Mouse (Mus musculus): Measurements from ENCODE around the gene Mblac1. TPM values are rescaled to one million over a fixed set of nuclear protein-coding genes. Genes with fewer than 3 reads are reported as not detected.
"Not testable (repeated sequence)": the region's sequence is repeated elsewhere in the genome, so short reads cannot be mapped to it uniquely, and the experiment has no call there.

The Mblac1 gene
- total RNA-seq, 2 experiments from 2014 or later = 7.8 to 8.8 TPM

DNA sequence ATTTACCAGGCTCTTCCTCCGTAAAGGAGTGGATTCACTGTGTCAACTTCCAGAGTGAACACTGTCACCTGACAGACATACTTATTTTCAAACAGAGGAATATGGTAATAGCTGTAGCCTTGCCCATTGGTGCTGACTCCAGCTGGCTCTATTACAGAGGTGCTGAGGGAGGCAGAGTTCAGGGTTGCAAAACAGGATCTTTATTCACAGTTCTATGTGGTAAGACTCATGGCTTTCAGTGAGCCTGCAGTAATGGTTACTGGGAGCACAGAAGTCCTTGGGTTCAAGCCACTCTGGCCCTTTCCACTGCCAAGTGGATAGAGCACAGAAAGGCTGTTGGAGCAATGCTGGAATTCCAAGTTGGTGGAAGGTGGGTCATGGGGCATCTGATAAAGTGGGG lies 13.1 kb downstream of the Mblac1 start:
- peak; percentile 59 for ATAC-seq (replicated peaks; ENCODE audit: poor library complexity, severe bottlenecking)

DNA sequence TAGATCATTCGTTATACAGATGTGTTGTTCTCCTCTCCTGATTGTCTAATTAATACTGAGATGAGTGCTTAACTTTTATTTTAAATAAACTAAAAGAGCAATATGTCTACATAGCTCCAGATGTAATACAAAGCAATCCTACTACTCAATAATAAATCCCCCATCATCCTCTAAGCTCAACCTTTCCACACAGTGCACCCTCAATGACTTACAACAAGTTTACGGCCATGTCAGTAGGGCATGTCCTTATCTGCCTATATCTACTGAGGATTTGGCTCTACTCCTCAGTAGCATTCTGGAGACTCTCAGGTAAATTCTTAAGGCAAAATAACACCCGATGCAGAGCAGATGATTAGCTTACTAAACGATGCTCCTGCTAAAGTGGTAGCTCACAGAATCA lies 13.8 kb downstream of the Mblac1 start:
- no peak for ATAC-seq (replicated peaks; ENCODE audit: poor library complexity, severe bottlenecking)

DNA sequence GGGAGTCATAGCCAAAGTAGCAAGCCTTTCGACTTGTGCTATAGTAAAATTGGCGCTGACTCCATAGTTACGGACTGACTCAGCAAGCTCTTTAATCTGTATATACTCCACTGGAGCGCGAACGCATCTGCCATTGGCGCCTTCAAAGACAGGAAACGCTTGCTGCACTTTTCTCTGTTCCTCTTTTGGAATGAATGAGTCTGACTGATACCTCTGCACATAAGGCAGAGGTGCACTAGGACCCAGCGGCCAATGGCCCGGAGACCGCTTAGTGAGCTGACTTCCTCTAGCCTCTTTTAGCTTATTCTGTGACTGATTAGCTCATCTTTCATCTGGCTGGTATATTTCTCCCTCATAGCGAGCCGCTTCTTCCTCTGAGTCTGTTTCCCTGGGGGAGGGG lies 22.5 kb downstream of the Mblac1 start:
- ATAC-seq (replicated peaks; ENCODE audit: poor library complexity, severe bottlenecking) = not testable (repeated sequence)

DNA sequence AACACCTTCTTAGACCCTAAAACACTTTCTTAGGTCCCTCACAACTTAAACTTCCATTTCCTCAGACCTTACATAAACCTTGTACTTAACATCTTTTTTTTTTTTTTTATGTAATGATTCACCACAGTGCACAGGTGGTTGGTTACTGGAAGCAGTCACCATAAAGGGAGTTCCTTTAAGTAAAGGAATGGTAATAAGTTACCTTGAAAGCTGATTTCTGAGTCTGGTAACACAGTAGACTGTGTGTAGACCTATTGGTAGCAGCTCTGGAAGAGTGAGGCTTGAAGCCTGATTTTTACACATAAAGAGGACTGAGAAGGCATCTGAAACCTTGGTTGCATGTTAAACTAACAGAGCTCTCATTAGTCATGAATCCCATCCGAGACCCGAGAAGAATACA lies 25.8 kb downstream of the Mblac1 start:
- no peak for ATAC-seq (replicated peaks; ENCODE audit: poor library complexity, severe bottlenecking)

DNA sequence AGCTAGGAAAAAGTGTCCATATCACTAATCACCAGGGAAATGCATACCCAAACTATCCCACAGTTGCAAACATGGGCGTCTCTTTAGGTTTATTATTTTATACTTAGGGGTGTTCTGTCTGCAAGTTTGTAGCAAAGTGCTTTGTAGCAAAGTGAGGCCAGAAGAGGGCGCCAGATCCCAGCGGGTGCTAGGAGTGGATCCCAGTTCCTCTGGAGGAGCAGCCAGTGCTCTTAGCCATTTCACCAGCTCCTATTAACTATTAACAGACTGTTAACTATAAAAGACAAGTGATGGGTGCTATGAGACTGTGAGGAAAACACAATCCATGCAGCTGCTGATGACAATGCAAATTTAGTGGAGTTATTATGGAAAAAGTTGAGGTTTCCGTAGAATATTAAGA lies 28.0 kb downstream of the Mblac1 start:
- peak; percentile 83 for ATAC-seq (replicated peaks; ENCODE audit: poor library complexity, severe bottlenecking)

DNA sequence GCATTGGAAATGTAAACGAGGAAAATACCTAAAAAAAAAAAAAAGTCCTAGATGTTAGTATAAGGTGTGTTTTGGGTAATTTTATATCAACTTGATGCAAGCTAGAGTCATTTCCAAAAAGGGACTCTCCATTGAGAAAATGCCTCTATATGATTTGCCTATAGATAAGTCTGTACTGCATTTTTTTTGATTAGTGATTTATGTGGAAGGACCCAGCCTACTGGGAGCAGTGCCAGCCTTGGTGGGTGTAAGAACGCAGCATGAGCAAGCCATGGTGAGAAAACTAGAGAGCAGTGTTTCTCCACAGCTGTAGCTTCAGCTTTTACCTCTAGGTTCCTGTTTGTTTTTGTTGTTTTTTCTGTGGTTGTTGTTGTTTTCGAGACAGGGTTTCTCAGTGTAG lies 29.2 kb downstream of the Mblac1 start:
- ATAC-seq (replicated peaks; ENCODE audit: poor library complexity, severe bottlenecking) = no peak

DNA sequence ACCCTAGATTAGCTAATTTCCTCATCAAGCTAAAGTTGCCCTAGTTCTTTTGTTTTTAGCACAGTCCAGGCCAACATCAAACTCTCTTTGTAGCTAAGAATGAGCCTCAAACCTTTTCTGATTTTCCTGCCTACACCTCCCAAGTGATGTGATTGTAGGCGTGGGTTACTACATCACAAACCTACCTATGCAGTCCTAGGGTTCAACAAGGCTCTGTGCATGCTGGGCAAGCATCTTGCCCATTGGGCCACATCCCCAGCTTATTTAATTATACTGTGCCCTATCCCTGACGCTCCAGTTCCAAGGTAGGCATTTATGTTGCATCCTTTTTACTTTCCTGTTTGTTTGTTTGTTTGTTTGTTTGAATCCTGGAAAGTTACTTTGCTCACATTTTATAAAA lies 31.6 kb downstream of the Mblac1 start, which contains the start of gene Nxpe5:
Gene Nxpe5, plus strand, starts transcription at position 199 of the 400 bp plus-strand sequence.
- ATAC-seq (replicated peaks; ENCODE audit: poor library complexity, severe bottlenecking) = no peak

DNA sequence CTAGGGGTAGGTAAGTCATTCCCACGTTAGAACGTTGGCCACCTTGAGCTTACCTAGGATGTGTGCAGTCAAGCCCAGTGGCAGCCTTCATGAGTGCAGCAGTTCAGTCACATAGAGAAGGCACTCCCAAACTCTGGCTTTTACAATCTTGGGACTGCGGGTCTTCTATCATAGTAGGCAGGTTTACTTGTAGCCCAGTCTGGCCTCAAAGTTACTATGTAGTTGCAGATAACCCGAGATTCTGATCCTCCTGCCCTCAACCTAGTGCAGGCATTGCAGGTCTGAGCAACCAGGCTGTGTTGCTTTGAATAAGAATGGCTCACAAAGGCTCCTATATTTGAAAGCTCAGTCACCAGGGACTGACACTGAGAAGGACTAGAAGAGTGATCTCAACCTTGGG lies 32.4 kb downstream of the Mblac1 start:
- no peak for ATAC-seq (replicated peaks; ENCODE audit: poor library complexity, severe bottlenecking)

DNA sequence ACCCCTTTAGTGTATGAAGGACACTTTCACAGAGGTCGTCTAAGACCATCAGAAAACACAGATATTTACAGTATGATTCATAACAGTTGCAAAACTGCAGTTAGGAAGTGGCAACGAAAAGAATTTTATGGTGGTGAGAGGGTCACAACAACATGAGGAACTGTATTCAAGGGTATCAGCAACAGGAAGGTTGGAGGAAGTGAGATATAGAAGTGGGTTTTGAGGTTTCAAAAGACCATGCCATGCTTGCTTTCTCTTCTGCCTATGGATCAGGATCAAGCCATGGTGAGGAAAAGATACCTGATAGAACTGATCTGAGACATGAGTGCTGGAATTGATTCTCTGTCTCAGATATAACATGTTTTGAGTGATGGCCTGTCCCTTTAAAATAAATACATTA lies 33.3 kb downstream of the Mblac1 start:
- ATAC-seq (replicated peaks; ENCODE audit: poor library complexity, severe bottlenecking) = peak; percentile 93

DNA sequence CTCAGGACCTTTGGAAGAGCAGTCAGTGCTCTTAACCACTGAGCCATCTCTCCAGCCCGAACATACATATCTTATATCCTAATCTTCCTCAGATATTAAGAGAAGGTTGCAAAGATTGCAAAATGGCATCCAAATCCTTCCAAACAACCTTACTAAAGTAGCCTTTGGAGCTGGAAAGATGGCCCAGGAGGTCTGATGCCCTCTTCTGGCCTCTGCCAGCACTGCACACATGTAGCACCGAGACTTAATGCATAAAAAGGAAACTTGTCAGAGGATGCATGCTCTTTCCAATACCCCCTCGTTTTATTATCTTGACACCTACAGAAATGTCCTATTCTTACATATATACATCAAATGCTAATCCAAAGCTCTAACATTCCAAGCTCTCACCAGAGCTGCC lies 33.9 kb downstream of the Mblac1 start:
- ATAC-seq (replicated peaks; ENCODE audit: poor library complexity, severe bottlenecking) = peak; percentile 28

DNA sequence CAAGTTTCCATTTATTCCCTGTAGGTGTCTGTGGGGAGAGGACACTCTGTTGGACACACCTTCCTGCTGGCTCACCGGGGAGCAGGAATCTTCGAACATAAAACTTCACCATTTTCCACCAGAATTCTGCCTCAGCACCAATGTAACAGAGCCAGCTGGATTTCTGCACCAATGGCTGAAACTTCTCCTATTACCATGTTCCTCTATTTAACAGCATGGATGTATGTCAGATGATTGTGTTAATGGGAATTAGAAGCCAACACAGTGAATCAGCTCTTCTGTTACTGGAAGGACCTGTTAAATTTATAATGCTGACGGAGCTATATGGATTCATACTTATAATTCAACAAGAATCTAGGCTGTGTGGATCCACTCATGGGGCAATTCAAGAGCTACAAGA lies 35.4 kb downstream of the Mblac1 start:
- peak; percentile 44 for ATAC-seq (replicated peaks; ENCODE audit: poor library complexity, severe bottlenecking)

DNA sequence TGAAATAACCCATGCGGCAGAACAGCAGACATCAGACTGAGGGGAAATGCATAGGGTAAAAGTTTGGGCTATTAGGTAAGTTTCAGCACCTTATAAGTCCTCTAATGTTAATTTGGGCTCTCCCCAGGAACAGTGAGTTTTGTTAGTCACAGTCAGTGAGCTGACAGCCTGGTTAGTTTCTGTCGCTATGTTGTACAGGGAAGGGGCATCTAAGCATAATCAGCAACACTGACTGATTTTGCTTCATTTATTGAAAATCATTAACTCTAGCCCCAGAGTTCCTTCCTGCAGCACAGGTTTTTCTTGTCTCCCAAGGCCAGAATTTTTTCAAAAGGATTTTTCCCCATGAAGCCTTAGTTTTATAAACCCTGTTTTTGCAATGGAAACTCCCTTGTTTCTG lies 39.7 kb downstream of the Mblac1 start:
- ATAC-seq (replicated peaks; ENCODE audit: poor library complexity, severe bottlenecking) = no peak

DNA sequence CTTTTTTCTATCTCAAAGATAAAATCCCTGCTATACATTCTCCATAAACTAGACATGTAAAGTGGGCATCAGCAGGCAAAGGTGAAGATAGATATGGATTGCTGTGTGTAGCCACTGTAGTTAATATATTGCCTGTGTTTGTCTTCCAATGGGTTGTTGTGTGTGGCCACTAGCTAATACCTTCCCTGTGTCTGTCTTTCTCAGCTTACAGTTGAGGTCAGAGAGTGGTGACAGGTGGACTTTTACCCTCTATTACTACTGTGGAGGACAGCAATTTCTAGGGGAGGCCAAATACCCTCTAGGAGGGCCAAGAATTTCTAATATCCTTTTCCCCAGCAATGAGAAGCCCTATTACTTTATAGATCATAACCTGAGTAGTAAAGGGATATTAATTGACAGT lies 40.1 kb downstream of the Mblac1 start:
- ATAC-seq (replicated peaks; ENCODE audit: poor library complexity, severe bottlenecking) = no peak

DNA sequence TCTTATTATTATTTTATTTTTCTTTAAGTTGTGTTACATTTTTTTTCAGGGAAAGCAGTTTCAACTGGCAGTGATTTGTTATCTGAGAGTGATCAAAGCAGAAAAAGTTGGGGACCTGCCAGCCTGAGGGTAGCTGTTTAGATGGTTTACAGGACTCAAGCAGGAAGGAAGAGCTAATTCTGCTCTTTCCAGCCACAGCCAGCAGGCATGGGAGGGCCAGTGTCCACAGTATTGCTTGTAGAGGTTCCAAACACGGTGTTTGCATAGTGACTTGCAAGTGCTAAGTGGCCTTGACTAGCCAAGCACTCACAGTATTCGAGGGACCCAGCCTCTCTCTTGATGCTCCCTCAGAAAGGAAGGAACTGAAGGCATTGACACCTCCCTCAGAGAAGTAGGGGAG lies 47.4 kb downstream of the Mblac1 start:
- no peak for ATAC-seq (replicated peaks; ENCODE audit: poor library complexity, severe bottlenecking)

Other genes starting within 250 kb of the Mblac1 start
- not detected in 2 replicates for gene Gjc3, start 231.2 kb upstream of the Mblac1 start, total RNA-seq (2014; fragmentation: Nextera tagmentation)
- gene Gjc3, start 231.2 kb upstream of the Mblac1 start, total RNA-seq (2017) = not detected in 2 replicates
- not detected in 2 replicates for gene Azgp1, start 212.8 kb upstream of the Mblac1 start, total RNA-seq (2014; fragmentation: Nextera tagmentation)
- gene Azgp1, start 212.8 kb upstream of the Mblac1 start, total RNA-seq (2017) = not detected in 2 replicates
- not detected in 2 replicates for gene Smok3a, start 173.1 kb upstream of the Mblac1 start, total RNA-seq (2014; fragmentation: Nextera tagmentation)
- gene Smok3a, start 173.1 kb upstream of the Mblac1 start, total RNA-seq (2017) = not detected in 2 replicates
- not detected in 2 replicates for gene Smok3b, start 172.9 kb upstream of the Mblac1 start, total RNA-seq (2014; fragmentation: Nextera tagmentation)
- gene Smok3b, start 172.9 kb upstream of the Mblac1 start, total RNA-seq (2017) = not detected in 2 replicates
- gene Smok3c, start 141.1 kb upstream of the Mblac1 start, total RNA-seq (2014; fragmentation: Nextera tagmentation) = not detected in 2 replicates
- not detected in 2 replicates for gene Smok3c, start 141.1 kb upstream of the Mblac1 start, total RNA-seq (2017)
- 21.5 and 26.8 TPM in 2 replicates for gene Zkscan1, start 109.2 kb upstream of the Mblac1 start, total RNA-seq (2014; fragmentation: Nextera tagmentation)
- gene Zkscan1, start 109.2 kb upstream of the Mblac1 start, total RNA-seq (2017) = 19.2 and 25.8 TPM in 2 replicates
- 10.9 and 16.6 TPM in 2 replicates for gene Zscan21, start 77.4 kb upstream of the Mblac1 start, total RNA-seq (2014; fragmentation: Nextera tagmentation)
- 10.9 and 14.8 TPM in 2 replicates for gene Zscan21, start 77.4 kb upstream of the Mblac1 start, total RNA-seq (2017)
- 7.9 and 11.2 TPM in 2 replicates for gene Zfp113, start 38.6 kb upstream of the Mblac1 start, total RNA-seq (2014; fragmentation: Nextera tagmentation)
- 5.8 and 6.0 TPM in 2 replicates for gene Zfp113, start 38.6 kb upstream of the Mblac1 start, total RNA-seq (2017)
- gene Cops6, start 33.2 kb upstream of the Mblac1 start, total RNA-seq (2014; fragmentation: Nextera tagmentation) = 94.6 and 117 TPM in 2 replicates
- 39.6 and 41.6 TPM in 2 replicates for gene Cops6, start 33.2 kb upstream of the Mblac1 start, total RNA-seq (2017)
- gene Ap4m1, start 22.3 kb upstream of the Mblac1 start, total RNA-seq (2014; fragmentation: Nextera tagmentation) = 33.9 and 43.1 TPM in 2 replicates
- 34.8 and 41.5 TPM in 2 replicates for gene Ap4m1, start 22.3 kb upstream of the Mblac1 start, total RNA-seq (2017)
- gene Mcm7, start 21.9 kb upstream of the Mblac1 start, total RNA-seq (2014; fragmentation: Nextera tagmentation) = 291 and 311 TPM in 2 replicates
- 490 and 580 TPM in 2 replicates for gene Mcm7, start 21.9 kb upstream of the Mblac1 start, total RNA-seq (2017)
- gene Taf6, start 6.9 kb upstream of the Mblac1 start, total RNA-seq (2014; fragmentation: Nextera tagmentation) = 30.1 and 46.9 TPM in 2 replicates
- gene Taf6, start 6.9 kb upstream of the Mblac1 start, total RNA-seq (2017) = 46.2 and 49.0 TPM in 2 replicates
- gene Cnpy4, start 6.8 kb upstream of the Mblac1 start, total RNA-seq (2014; fragmentation: Nextera tagmentation) = 26.5 and 36.2 TPM in 2 replicates
- 50.9 and 52.5 TPM in 2 replicates for gene Cnpy4, start 6.8 kb upstream of the Mblac1 start, total RNA-seq (2017)
- 2.3 and 4.3 TPM in 2 replicates for gene Nxpe5, start 31.6 kb downstream of the Mblac1 start, total RNA-seq (2014; fragmentation: Nextera tagmentation)
- 1.8 and 2.8 TPM in 2 replicates for gene Nxpe5, start 31.6 kb downstream of the Mblac1 start, total RNA-seq (2017)
- 132 and 143 TPM in 2 replicates for gene Lamtor4, start 61.2 kb downstream of the Mblac1 start, total RNA-seq (2014; fragmentation: Nextera tagmentation)
- gene Lamtor4, start 61.2 kb downstream of the Mblac1 start, total RNA-seq (2017) = 80.9 and 86.9 TPM in 2 replicates
- gene BC037034, start 69.7 kb downstream of the Mblac1 start, total RNA-seq (2014; fragmentation: Nextera tagmentation) = 66.1 and 68.2 TPM in 2 replicates
- 37.8 and 50.5 TPM in 2 replicates for gene BC037034, start 69.7 kb downstream of the Mblac1 start, total RNA-seq (2017)
- gene Gal3st4, start 78.5 kb downstream of the Mblac1 start, total RNA-seq (2014; fragmentation: Nextera tagmentation) = not detected in 2 replicates
- 1.5 TPM in 1 of 2 replicates, not detected in the other for gene Gal3st4, start 78.5 kb downstream of the Mblac1 start, total RNA-seq (2017)
- gene Gm43720, start 85.6 kb downstream of the Mblac1 start, total RNA-seq (2014; fragmentation: Nextera tagmentation) = not detected in 2 replicates
- 0.05 TPM in 1 of 2 replicates, not detected in the other for gene Gm43720, start 85.6 kb downstream of the Mblac1 start, total RNA-seq (2017)
- gene Gpc2, start 85.7 kb downstream of the Mblac1 start, total RNA-seq (2014; fragmentation: Nextera tagmentation) = 4.2 and 7.9 TPM in 2 replicates
- gene Gpc2, start 85.7 kb downstream of the Mblac1 start, total RNA-seq (2017) = 2.9 and 3.9 TPM in 2 replicates
- 11.7 and 19.4 TPM in 2 replicates for gene Stag3, start 85.9 kb downstream of the Mblac1 start, total RNA-seq (2014; fragmentation: Nextera tagmentation)
- 7.6 and 17.4 TPM in 2 replicates for gene Stag3, start 85.9 kb downstream of the Mblac1 start, total RNA-seq (2017)
- gene Pvrig, start 147.6 kb downstream of the Mblac1 start, total RNA-seq (2014; fragmentation: Nextera tagmentation) = not detected in 2 replicates
- gene Pvrig, start 147.6 kb downstream of the Mblac1 start, total RNA-seq (2017) = not detected in 2 replicates
- 16.7 and 21.8 TPM in 2 replicates for gene Zfp157, start 247.2 kb downstream of the Mblac1 start, total RNA-seq (2014; fragmentation: Nextera tagmentation)
- gene Zfp157, start 247.2 kb downstream of the Mblac1 start, total RNA-seq (2017) = 12.3 and 17.9 TPM in 2 replicates